Mouse (Mus musculus) lung, adult 2 months (tissue): ENCODE data around the gene Slc44a1.

Experiments
- CTCF ChIP-seq: fragments of 200-500 bp; IDR thresholded peaks from 2 replicates; pipeline ENCODE4 v1.5.1; 2011; ENCODE audit warnings: mild to moderate bottlenecking, low read length, control low read depth; ENCODE audit not compliant: insufficient read depth
- POLR2A ChIP-seq: fragments of 200-500 bp; IDR thresholded peaks from 2 replicates; pipeline ENCODE4 v1.6.1; 2011; ENCODE audit warnings: low read depth, mild to moderate bottlenecking, control low read depth, low read length, borderline replicate concordance; ENCODE audit errors: extremely low read depth

DNA sequence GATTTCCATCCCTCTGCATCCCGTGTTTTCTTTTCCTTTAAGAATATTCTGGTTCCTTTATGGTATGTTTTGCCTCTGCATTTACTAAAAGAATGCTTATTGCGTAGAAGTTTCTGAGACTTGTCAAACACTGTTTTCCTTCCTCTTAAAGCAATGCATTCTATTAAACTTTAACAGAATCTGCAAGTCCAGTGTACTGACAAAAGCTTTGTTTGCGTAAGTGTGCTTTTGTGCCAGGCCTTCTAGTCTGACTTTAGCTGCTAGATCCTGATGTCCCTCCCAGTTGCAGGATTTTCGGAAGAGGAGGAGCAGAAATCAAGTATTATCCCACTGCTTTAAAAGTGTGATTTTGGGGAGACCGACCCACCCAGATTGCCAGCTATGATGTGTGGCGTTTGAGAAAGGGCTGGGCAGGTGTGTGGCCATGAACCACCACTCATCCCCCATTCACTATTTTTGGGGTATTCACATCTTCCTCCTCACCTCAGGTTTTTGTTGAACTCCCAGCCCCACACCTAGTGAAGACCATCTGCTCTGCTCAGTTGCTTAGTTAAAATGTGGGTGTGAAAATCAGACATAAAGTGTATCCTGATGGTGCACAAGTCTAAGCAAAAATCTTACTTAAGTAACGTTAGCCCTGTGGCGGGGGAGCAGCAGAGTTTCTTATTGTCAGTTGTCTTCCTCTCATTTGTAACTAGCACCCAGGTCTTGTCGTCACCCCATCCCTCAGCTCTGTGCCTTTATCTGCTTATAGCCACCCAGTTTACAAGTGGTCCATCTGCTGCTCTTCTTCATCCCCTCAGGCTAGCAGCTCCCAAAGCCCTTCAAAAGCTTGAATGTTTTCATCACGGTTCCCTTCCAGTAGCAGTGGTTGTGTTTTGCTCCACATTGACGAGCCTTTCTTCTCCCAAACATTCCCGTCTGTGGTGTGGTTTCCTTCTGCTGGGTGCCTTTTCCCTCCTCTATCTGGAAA is 47.3 kb downstream of the Slc44a1 start:
- TF ChIP-seq CTCF (no peak), POLR2A (no peak)
